Mouse (Mus musculus) G1E (cell line): ENCODE measurements around the gene Apoa2. TPM values are rescaled to one million over a fixed set of nuclear protein-coding genes. Genes with fewer than 3 reads are reported as not detected.

Source experiments
- ATAC-seq: 2 replicates; pipeline ENCODE4 v1.8.0; 2016; ENCODE audit warnings: mild to moderate bottlenecking; ENCODE audit not compliant: insufficient number of reproducible peaks, poor library complexity, low FRiP score, severe bottlenecking; ENCODE audit errors: extremely low read depth
- DNase-seq: peaks from one replicate; pipeline ENCODE4 v3.0.0; 2012; ENCODE audit warnings: low spot score
- H3K27me3 ChIP-seq: 2 replicates; pipeline ENCODE4 v1.6.1; 2012; ENCODE audit warnings: mild to moderate bottlenecking, low read length, inconsistent platforms; ENCODE audit not compliant: insufficient read depth
- H3K36me3 ChIP-seq: replicated peaks from 2 replicates; pipeline ENCODE3; 2012; ENCODE audit warnings: mild to moderate bottlenecking, inconsistent platforms
- H3K4me1 ChIP-seq: 2 replicates; pipeline ENCODE4 v1.6.1; 2012; ENCODE audit warnings: low read depth, low read length, inconsistent platforms, mixed read lengths; ENCODE audit not compliant: insufficient read depth
- H3K4me3 ChIP-seq: 2 replicates; pipeline ENCODE4 v1.5.1; 2012; ENCODE audit warnings: low read depth, mild to moderate bottlenecking, inconsistent platforms, low read length, moderate library complexity, mixed read lengths
- H3K9me3 ChIP-seq: replicated peaks from 2 replicates; pipeline ENCODE4 v1.6.1; 2012; ENCODE audit warnings: inconsistent platforms
- CTCF ChIP-seq: IDR thresholded peaks from 2 replicates; pipeline ENCODE4 v1.5.1; 2012; ENCODE audit warnings: low read depth, low read length, inconsistent platforms, mixed read lengths
- GATA1 ChIP-seq: IDR thresholded peaks from 2 replicates; pipeline ENCODE4 v1.6.1; 2012; ENCODE audit warnings: borderline replicate concordance, low read length, inconsistent platforms, mixed read lengths
- GATA2 ChIP-seq: IDR thresholded peaks from 2 replicates; pipeline ENCODE4 v1.6.1; 2012; ENCODE audit warnings: low read depth, low read length, inconsistent platforms, borderline replicate concordance
- POLR2AphosphoS5 ChIP-seq: IDR thresholded peaks from 2 replicates; pipeline ENCODE4 v1.6.1; 2012; ENCODE audit warnings: low read depth, low read length, inconsistent platforms; ENCODE audit not compliant: insufficient replicate concordance
- TAL1 ChIP-seq: conservative IDR thresholded peaks from 2 replicates; pipeline ENCODE4 v1.6.1; 2012; ENCODE audit warnings: low read depth, low read length, inconsistent platforms, mixed read lengths
- polyA plus RNA-seq: library from polyadenylated mRNA; stranded (reverse); fragments of >175 nt; gene quantifications from 2 replicates; pipeline ENCODE4 v1.2.3, GENCODE M21; 2012
- total RNA-seq, 2 experiments: library from RNA; stranded (forward) in 1 of 2; stranded (reverse) in 1 of 2; fragments of 200-1000 nt in 1 of 2; fragments of >200 nt in 1 of 2; fragmentation: Nextera tagmentation in 1 of 2; gene quantifications; 2 replicates each; pipeline ENCODE4 v1.2.3; 2014 to 2017

The Apoa2 gene
- total and polyA plus RNA-seq, 3 experiments, result 0.17 TPM; not detected in 2

GRCm38 (mm10) chr1:171200769-171201168 is 24.1 kb upstream of the Apoa2 start:
- no peak for ATAC-seq
- TF ChIP-seq CTCF, result no peak
- TF ChIP-seq POLR2AphosphoS5, result no peak
- TF ChIP-seq TAL1, result no peak
- no peak for TF ChIP-seq GATA1
- no peak for TF ChIP-seq GATA2
- no peaks in the 10 kb centered on the region for H3K9me3 ChIP-seq
- peaks cover 11% of the 10 kb centered on the region for H3K27me3 ChIP-seq
- H3K36me3 ChIP-seq, result no peaks in the 10 kb centered on the region
- H3K4me3 ChIP-seq, result no peak overlapping the region
- no peak for DNase-seq
- peaks cover 4% of the 10 kb centered on the region; the same call in 1 of the 2 replicates for H3K4me1 ChIP-seq

GRCm38 (mm10) chr1:171203471-171204248 is 21.2 kb upstream of the Apoa2 start:
- no peaks in the 10 kb centered on the region for H3K36me3 ChIP-seq
- no peak overlapping the region for H3K4me3 ChIP-seq
- ATAC-seq (no peak), DNase-seq (no peak)
- H3K4me1 ChIP-seq, result no peaks in the 10 kb centered on the region
- H3K27me3 ChIP-seq, result peaks cover 15% of the 10 kb centered on the region
- 0 out of 2 replicates have a peak, but pooled peaks cover 3% of the 10 kb centered on the region for H3K9me3 ChIP-seq
- no peak for TF ChIP-seq GATA2
- no peak for TF ChIP-seq POLR2AphosphoS5
- TF ChIP-seq GATA1, result no peak
- no peak for TF ChIP-seq CTCF
- no peak for TF ChIP-seq TAL1

GRCm38 (mm10) chr1:171204249-171204644 is 20.6 kb upstream of the Apoa2 start:
- TF ChIP-seq GATA1 (no peak), CTCF (no peak), TAL1 (no peak), GATA2 (no peak), POLR2AphosphoS5 (no peak)
- peaks cover 17% of the 10 kb centered on the region for H3K27me3 ChIP-seq
- H3K4me1 ChIP-seq, result no peaks in the 10 kb centered on the region
- DNase-seq (no peak), ATAC-seq (no peak)
- H3K4me3 ChIP-seq, result no peak overlapping the region
- 0 out of 2 replicates have a peak, but pooled peaks cover 3% of the 10 kb centered on the region for H3K9me3 ChIP-seq
- H3K36me3 ChIP-seq, result no peaks in the 10 kb centered on the region

- no peak for TF ChIP-seq CTCF
- no peak for TF ChIP-seq GATA2
- no peak for TF ChIP-seq TAL1
- TF ChIP-seq POLR2AphosphoS5, result no peak
- no peak for TF ChIP-seq GATA1
- no peak for ATAC-seq
- Histone ChIP-seq H3K36me3 (no peaks in the 10 kb centered on the region), H3K27me3 (peaks cover 21% of the 10 kb centered on the region), H3K9me3 (0 out of 2 replicates have a peak, but pooled peaks cover 3% of the 10 kb centered on the region), H3K4me1 (no peaks in the 10 kb centered on the region), H3K4me3 (no peak overlapping the region)
- no peak for DNase-seq
These were observed 19.0 kb upstream of the Apoa2 start for GRCm38 (mm10) chr1:171205704-171206493.

GRCm38 (mm10) chr1:171209409-171209808 is 15.4 kb upstream of the Apoa2 start:
- Histone ChIP-seq H3K27me3 (peaks cover 32% of the 10 kb centered on the region), H3K36me3 (no peaks in the 10 kb centered on the region), H3K9me3 (0 out of 2 replicates have a peak, but pooled peaks cover 3% of the 10 kb centered on the region), H3K4me1 (no peaks in the 10 kb centered on the region), H3K4me3 (no peak overlapping the region)
- no peak for ATAC-seq
- TF ChIP-seq GATA1 (no peak), POLR2AphosphoS5 (no peak), TAL1 (no peak), GATA2 (no peak), CTCF (no peak)
- DNase-seq, result no peak

- 0 out of 2 replicates have a peak, but pooled peaks cover 3% of the 10 kb centered on the region for H3K9me3 ChIP-seq
- H3K27me3 ChIP-seq, result peaks cover 39% of the 10 kb centered on the region
- H3K36me3 ChIP-seq, result peaks cover 4% of the 10 kb centered on the region
- peaks cover 4% of the 10 kb centered on the region; the same call in 1 of the 2 replicates for H3K4me1 ChIP-seq
- TF ChIP-seq GATA1, result no peak
- no peak for TF ChIP-seq CTCF
- no peak for TF ChIP-seq TAL1
- TF ChIP-seq POLR2AphosphoS5, result no peak
- no peak for TF ChIP-seq GATA2
- no peak for DNase-seq
- no peak for ATAC-seq
- H3K4me3 ChIP-seq, result no peak overlapping the region
These were observed 12.0 kb upstream of the Apoa2 start for GRCm38 (mm10) chr1:171212854-171213253.
